In the genomic region with DNA sequence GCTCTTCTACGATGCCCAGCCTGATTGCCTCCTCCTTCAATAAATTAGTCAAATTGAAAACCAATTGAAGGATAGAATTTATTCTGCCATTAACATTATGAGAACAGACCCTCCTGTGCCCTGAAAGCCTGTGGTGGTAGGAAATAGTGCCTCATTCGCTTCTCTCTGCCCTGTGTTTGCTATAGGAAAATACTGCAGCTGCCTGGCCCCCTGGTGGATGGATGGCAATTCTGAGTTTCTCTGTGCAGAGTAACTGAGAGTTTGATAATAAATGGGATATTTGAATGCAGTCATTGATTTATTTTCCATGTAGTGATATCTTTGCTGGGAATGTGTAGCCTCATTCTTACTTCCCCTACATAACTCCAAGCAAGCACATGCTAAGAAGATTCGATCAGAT, we compare ENCODE assay signal across 9 mouse cellular contexts.
DNase-seq lines count a peak whose midpoint lies in the region; ATAC-seq and TF ChIP-seq lines count a peak whose summit lies in the region.
"Had no signal": no experiment of that assay in that cellular context is flagged by ENCODE, and none has a peak within 500 bp of the region (broad histone marks: within the 10 kb centered on the region; RNA-seq: fewer than 3 reads in every experiment).

No protein-coding gene starts in this region.

- no peak overlapping the region for H3K9ac ChIP-seq in forebrain, embryonic 13.5 days
- no peak overlapping the region for H3K9ac ChIP-seq in liver, embryonic 14.5 days (replicated peaks)
- no peak overlapping the region for H3K9ac ChIP-seq in liver, embryonic 11.5 days (ENCODE audit: low read depth, low read length)
- H3K9ac ChIP-seq in limb, embryonic 14.5 days (ENCODE audit: low read depth, low read length, severe bottlenecking): no peak overlapping the region
- H3K9ac ChIP-seq: liver, embryonic 15.5 days had no signal

- TF ChIP-seq EP300 in liver, embryonic 14.5 days (IDR thresholded peaks at IDR 0.05; ENCODE audit: low read depth): no peak

- no peak for DNase-seq in forebrain, embryonic 10.5 days (ENCODE audit: extremely low spot score, low spot score)
- DNase-seq in liver, embryonic 14.5 days (ENCODE audit: low read depth in 3 of 3, low spot score in 3 of 3): no peak
- DNase-seq in liver, embryonic 11.5 days (ENCODE audit: low spot score): no peak
- peak; percentile 3 for DNase-seq in fibroblast of lung, adult 2 months (ENCODE audit: low read depth)
- peak; percentile 44 for DNase-seq in limb, embryonic 14.5 days (ENCODE audit: low spot score)
- no peak for DNase-seq in spleen, postnatal 14 days (ENCODE audit: low spot score in 2 of 2)
- no peak for DNase-seq in Muller cell, postnatal 12 days (ENCODE audit: inconsistent ontology term)

- no peaks in the 10 kb centered on the region for H3K9me3 ChIP-seq in forebrain, embryonic 13.5 days (replicated peaks)
- H3K9me3 ChIP-seq in forebrain, embryonic 10.5 days: no peaks in the 10 kb centered on the region
- no peaks in the 10 kb centered on the region for H3K9me3 ChIP-seq in liver, embryonic 14.5 days (ENCODE audit: control insufficient read depth, low read length)
- H3K9me3 ChIP-seq in liver, embryonic 11.5 days (ENCODE audit: control insufficient read depth, low read length): no peaks in the 10 kb centered on the region
- no peaks in the 10 kb centered on the region for H3K9me3 ChIP-seq in limb, embryonic 14.5 days (ENCODE audit: control insufficient read depth, low read length)
- H3K9me3 ChIP-seq: liver, embryonic 15.5 days had no signal

- no peak overlapping the region for H3K4me3 ChIP-seq in forebrain, embryonic 13.5 days
- no peak overlapping the region for H3K4me3 ChIP-seq in forebrain, embryonic 10.5 days
- H3K4me3 ChIP-seq in liver, embryonic 14.5 days (ENCODE audit: insufficient read depth in 1 of 2, low read depth in 2 of 2, low read length in 2 of 2): no peak overlapping the region
- H3K4me3 ChIP-seq in liver, embryonic 11.5 days (ENCODE audit: low read depth, low read length): no peak overlapping the region
- H3K4me3 ChIP-seq in limb, embryonic 14.5 days (replicated peaks; ENCODE audit: low read length): no peak overlapping the region
- H3K4me3 ChIP-seq: liver, embryonic 15.5 days had no signal

- no peaks in the 10 kb centered on the region for H3K36me3 ChIP-seq in forebrain, embryonic 13.5 days (ENCODE audit: poor library complexity, severe bottlenecking)
- no peaks in the 10 kb centered on the region for H3K36me3 ChIP-seq in forebrain, embryonic 10.5 days (replicated peaks)
- no peaks in the 10 kb centered on the region for H3K36me3 ChIP-seq in liver, embryonic 14.5 days (replicated peaks; ENCODE audit: control insufficient read depth, insufficient read depth, low read depth)
- H3K36me3 ChIP-seq in liver, embryonic 11.5 days (ENCODE audit: control insufficient read depth, insufficient read depth, low read length): no peaks in the 10 kb centered on the region
- H3K36me3 ChIP-seq in limb, embryonic 14.5 days (ENCODE audit: control insufficient read depth, insufficient read depth, low read length): no peaks in the 10 kb centered on the region
- H3K36me3 ChIP-seq: liver, embryonic 15.5 days had no signal

- peak; percentile 62; the same call in 1 of the 2 replicates for ATAC-seq in forebrain, embryonic 13.5 days
- ATAC-seq in liver, embryonic 14.5 days (ENCODE audit: insufficient read depth): no peak
- ATAC-seq in liver, embryonic 11.5 days (replicated peaks; ENCODE audit: low FRiP score): no peak
- ATAC-seq in limb, embryonic 14.5 days (ENCODE audit: low FRiP score, low read depth): no peak

- no peaks in the 10 kb centered on the region for H3K4me1 ChIP-seq in forebrain, embryonic 13.5 days
- no peaks in the 10 kb centered on the region for H3K4me1 ChIP-seq in forebrain, embryonic 10.5 days
- no peaks in the 10 kb centered on the region for H3K4me1 ChIP-seq in liver, embryonic 14.5 days (replicated peaks; ENCODE audit: control insufficient read depth in 2 of 2, insufficient read depth in 2 of 2, low read length in 1 of 2)
- no peaks in the 10 kb centered on the region for H3K4me1 ChIP-seq in liver, embryonic 11.5 days (replicated peaks; ENCODE audit: control insufficient read depth, insufficient read depth, low read length)
- no peaks in the 10 kb centered on the region for H3K4me1 ChIP-seq in limb, embryonic 14.5 days (ENCODE audit: control insufficient read depth, insufficient read depth, low read length)
- H3K4me1 ChIP-seq: liver, embryonic 15.5 days had no signal

- 0 out of 2 replicates have a peak, but pooled peaks cover 4% of the 10 kb centered on the region for H3K27me3 ChIP-seq in forebrain, embryonic 13.5 days
- H3K27me3 ChIP-seq in forebrain, embryonic 10.5 days (ENCODE audit: poor library complexity, severe bottlenecking): 0 out of 2 replicates have a peak, but pooled peaks cover 6% of the 10 kb centered on the region
- no peaks in the 10 kb centered on the region for H3K27me3 ChIP-seq in liver, embryonic 14.5 days (ENCODE audit: control insufficient read depth, insufficient read depth, low read length)
- no peaks in the 10 kb centered on the region; the same call in 1 of the 2 replicates for H3K27me3 ChIP-seq in liver, embryonic 11.5 days (replicated peaks; ENCODE audit: control insufficient read depth, insufficient read depth, low read length)
- H3K27me3 ChIP-seq in limb, embryonic 14.5 days (ENCODE audit: control insufficient read depth, insufficient read depth, low read length): no peaks in the 10 kb centered on the region
- H3K27me3 ChIP-seq: liver, embryonic 15.5 days had no signal

- 52% methylated on average over 3 of the region's 3 CpGs for WGBS in forebrain, embryonic 13.5 days
- 59% methylated on average over 3 of the region's 3 CpGs for WGBS in forebrain, embryonic 10.5 days
- 47% methylated on average over 3 of the region's 3 CpGs for WGBS in liver, embryonic 14.5 days (ENCODE audit: insufficient replicate concordance)
- 65% methylated on average over 3 of the region's 3 CpGs for WGBS in liver, embryonic 11.5 days
- 41% methylated on average over 3 of the region's 3 CpGs for WGBS in limb, embryonic 14.5 days

- no peak overlapping the region for H3K27ac ChIP-seq in forebrain, embryonic 13.5 days
- no peak overlapping the region for H3K27ac ChIP-seq in forebrain, embryonic 10.5 days
- no peak overlapping the region for H3K27ac ChIP-seq in liver, embryonic 14.5 days
- H3K27ac ChIP-seq in liver, embryonic 11.5 days (ENCODE audit: low read depth, low read length): no peak overlapping the region
- no peak overlapping the region for H3K27ac ChIP-seq in limb, embryonic 14.5 days (replicated peaks; ENCODE audit: low read depth, low read length)
- H3K27ac ChIP-seq: liver, embryonic 15.5 days had no signal

- TF ChIP-seq CTCF in liver, embryonic 14.5 days (IDR thresholded peaks at IDR 0.05; ENCODE audit: low read depth): peak; percentile 29; the same call in 1 of the 2 replicates

- no peak overlapping the region for H3K4me2 ChIP-seq in forebrain, embryonic 13.5 days
- no peak overlapping the region for H3K4me2 ChIP-seq in liver, embryonic 14.5 days (ENCODE audit: low read depth)
- H3K4me2 ChIP-seq in liver, embryonic 11.5 days: no peak overlapping the region
- H3K4me2 ChIP-seq in limb, embryonic 14.5 days (replicated peaks; ENCODE audit: low read depth, low read length, severe bottlenecking): no peak overlapping the region
- H3K4me2 ChIP-seq: liver, embryonic 15.5 days had no signal

- TF ChIP-seq POLR2A in limb, embryonic 14.5 days (IDR thresholded peaks at IDR 0.05; ENCODE audit: borderline replicate concordance, extremely low read depth, insufficient read depth, insufficient read length): no peak

Comparison
In these comparisons a context has a peak if more than half of its experiments do, and no peak if none do; other contexts are left out.
1. DNase-seq: peak in fibroblast of lung, adult 2 months (single experiment) and limb, embryonic 14.5 days (single experiment); none in forebrain, embryonic 10.5 days (single experiment), liver, embryonic 14.5 days (0 of 3), liver, embryonic 11.5 days (single experiment), spleen, postnatal 14 days (0 of 2) and Muller cell, postnatal 12 days (single experiment).